Mouse (Mus musculus) mouse embryonic stem cell (cell line): ENCODE measurements around the gene Tmem132d.
"Not testable (repeated sequence)": the region's sequence is repeated elsewhere in the genome, so short reads cannot be mapped to it uniquely, and the experiment has no call there.

Source experiments
- in situ Hi-C, 2 experiments: fragments of 300-500 bp; cut with MboI; formaldehyde crosslinking; loops; 1 replicate in 1 of 2; 3 replicates in 1 of 2; pipeline ENCODE4 v1.14.3; 2019 to 2020; ENCODE audit warnings: low sequenced_read_pairs in 2 of 2, low pct_unique_long_range_greater_than_20kb in 1 of 2, mixed read lengths in 1 of 2; ENCODE audit not compliant: unreplicated experiment in 1 of 2

The Tmem132d gene

GRCm38 (mm10) chr5:127990826-127991225 is 442.1 kb downstream of the Tmem132d start:
- in situ Hi-C loops: no loop called here

GRCm38 (mm10) chr5:127980003-127980358 is 452.9 kb downstream of the Tmem132d start:
- in situ Hi-C loops: not testable (repeated sequence)

GRCm38 (mm10) chr5:127979329-127980002 is 453.4 kb downstream of the Tmem132d start:
- in situ Hi-C loops: no loop called here

- in situ Hi-C loops: no loop called here
Measured at GRCm38 (mm10) chr5:127976661-127977060, 456.2 kb downstream of the Tmem132d start.

- in situ Hi-C loops: no loop called here
Measured at GRCm38 (mm10) chr5:127965700-127966099, 467.2 kb downstream of the Tmem132d start.

- in situ Hi-C loops: no loop called here
Measured at GRCm38 (mm10) chr5:127962656-127963055, 470.2 kb downstream of the Tmem132d start.

GRCm38 (mm10) chr5:127956511-127957097 is 476.3 kb downstream of the Tmem132d start:
- in situ Hi-C loops: no loop called here

- in situ Hi-C loops: no loop called here
Measured at GRCm38 (mm10) chr5:127954231-127954790, 478.6 kb downstream of the Tmem132d start.

GRCm38 (mm10) chr5:127952800-127953199 is 480.1 kb downstream of the Tmem132d start:
- in situ Hi-C loops: no loop called here

GRCm38 (mm10) chr5:127950574-127950973 is 482.3 kb downstream of the Tmem132d start:
- in situ Hi-C loops: no loop called here

GRCm38 (mm10) chr5:127947275-127947674 is 485.6 kb downstream of the Tmem132d start:
- in situ Hi-C loops: loop anchor here in 1 of 2 experiments (25.0 kb wide), 1 partner anchor 360 kb away; no protein-coding TSS in a partner anchor

- in situ Hi-C loops: loop anchor here in 1 of 2 experiments (25.0 kb wide), 1 partner anchor 355 kb away; no protein-coding TSS in a partner anchor
Measured at GRCm38 (mm10) chr5:127942171-127942570, 490.7 kb downstream of the Tmem132d start.

- in situ Hi-C loops: loop anchor here in 1 of 2 experiments (25.0 kb wide), 1 partner anchor 351 kb away; no protein-coding TSS in a partner anchor
Measured at GRCm38 (mm10) chr5:127937914-127938313, 495.0 kb downstream of the Tmem132d start.

GRCm38 (mm10) chr5:127929687-127930086 is 503.2 kb downstream of the Tmem132d start:
- in situ Hi-C loops: loop anchor here in 1 of 2 experiments (25.0 kb wide), 1 partner anchor 342 kb away; no protein-coding TSS in a partner anchor

GRCm38 (mm10) chr5:127926686-127927085 is 506.2 kb downstream of the Tmem132d start:
- in situ Hi-C loops: loop anchor here in 1 of 2 experiments (25.0 kb wide), 1 partner anchor 339 kb away; no protein-coding TSS in a partner anchor

GRCm38 (mm10) chr5:127924106-127924505 is 508.8 kb downstream of the Tmem132d start:
- in situ Hi-C loops: no loop called here

- in situ Hi-C loops: no loop called here
Measured at GRCm38 (mm10) chr5:127919171-127919570, 513.7 kb downstream of the Tmem132d start.

- in situ Hi-C loops: no loop called here
Measured at GRCm38 (mm10) chr5:127918376-127918775, 514.5 kb downstream of the Tmem132d start.

- in situ Hi-C loops: no loop called here
Measured at GRCm38 (mm10) chr5:127914157-127914556, 518.7 kb downstream of the Tmem132d start.
